Mouse (Mus musculus) urinary bladder, postnatal 4 days (tissue): ENCODE measurements at regions not wholly inside any gene's neighbourhood (a gene's known extent, or its start where the extent isn't known, plus 50 kb on each side); places are given as distances from the start of the nearest gene placed in this dataset.

ENCODE experiments used
- DNase-seq, 2 experiments: peaks; one replicate each; pipeline ENCODE4 v3.0.0; 2021 to 2022; ENCODE audit warnings: low spot score in 2 of 2

DNA sequence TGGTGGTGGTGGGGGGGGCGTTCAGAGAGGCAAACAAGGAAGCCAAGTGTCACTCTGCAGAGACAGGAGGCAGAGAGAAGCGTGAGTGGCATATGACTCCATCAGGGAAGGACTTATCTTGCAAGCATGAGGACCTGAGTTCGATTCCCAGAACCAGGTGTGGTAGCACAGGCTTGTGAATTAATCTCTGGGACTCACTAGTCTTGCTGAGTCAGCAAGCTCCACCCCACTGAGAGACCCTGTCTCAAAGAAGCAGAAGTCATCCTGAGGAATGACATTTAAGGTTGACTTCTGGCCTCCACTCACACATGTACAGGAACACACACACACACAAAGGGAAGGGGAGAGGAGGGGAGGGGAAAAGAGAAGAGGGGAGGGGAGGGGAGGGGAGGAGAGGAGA, 156.5 kb downstream of the Rplp1 start:
- no peak for DNase-seq

DNA sequence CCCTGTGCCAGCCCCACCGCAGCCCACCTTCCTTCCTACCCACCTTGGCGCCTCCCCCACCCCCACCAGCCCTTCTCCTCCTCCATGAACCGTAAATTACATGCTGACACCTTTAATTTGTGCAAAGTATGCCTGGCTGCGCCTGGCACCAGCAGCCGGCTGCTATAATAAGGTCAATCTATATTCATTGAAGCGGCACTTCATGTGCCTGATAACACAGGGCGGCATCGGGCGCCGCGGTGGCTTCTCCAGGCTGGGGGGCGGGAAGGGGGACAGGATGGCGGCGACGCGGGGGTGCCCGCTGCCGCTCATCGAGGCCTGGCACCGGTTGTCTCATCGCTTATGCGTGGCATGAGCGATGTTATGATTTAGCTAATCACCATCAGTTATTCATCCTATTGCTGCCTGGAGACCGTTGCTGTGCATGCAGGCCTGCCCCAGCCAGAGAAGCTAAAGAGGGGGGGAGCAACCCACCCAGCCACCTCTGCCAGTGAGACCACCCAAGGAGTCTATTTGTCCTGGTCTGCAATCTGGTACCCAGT, 157.5 kb downstream of the Rplp1 start:
- no peak for DNase-seq

DNA sequence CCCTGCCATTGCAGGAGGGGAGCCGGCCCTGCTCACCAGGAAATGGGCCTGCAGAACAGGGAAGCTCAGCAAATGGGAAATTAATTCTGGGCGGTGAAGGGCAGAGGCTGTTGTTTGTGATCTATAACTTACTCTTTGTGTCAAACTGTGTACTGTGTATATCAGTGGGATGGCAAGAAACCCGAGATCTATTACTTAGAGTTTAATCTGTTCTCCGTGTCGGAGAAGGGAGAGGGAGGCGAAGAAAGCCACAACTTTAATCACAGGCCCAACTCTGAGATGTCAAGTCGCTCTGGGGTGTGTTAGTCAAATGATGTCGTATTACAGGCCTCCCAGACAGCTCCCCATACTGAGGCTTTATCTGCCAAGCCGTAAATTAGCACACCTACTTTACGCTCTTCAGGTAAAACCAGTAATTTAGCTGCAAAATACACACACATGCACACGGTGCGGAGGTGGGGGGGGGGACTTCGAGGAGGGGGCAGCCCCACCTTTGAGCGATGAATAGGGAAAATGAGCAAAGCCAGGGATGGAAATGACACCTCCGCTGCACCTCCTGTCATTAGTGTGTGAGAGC, 158.0 kb downstream of the Rplp1 start:
- no peak for DNase-seq

DNA sequence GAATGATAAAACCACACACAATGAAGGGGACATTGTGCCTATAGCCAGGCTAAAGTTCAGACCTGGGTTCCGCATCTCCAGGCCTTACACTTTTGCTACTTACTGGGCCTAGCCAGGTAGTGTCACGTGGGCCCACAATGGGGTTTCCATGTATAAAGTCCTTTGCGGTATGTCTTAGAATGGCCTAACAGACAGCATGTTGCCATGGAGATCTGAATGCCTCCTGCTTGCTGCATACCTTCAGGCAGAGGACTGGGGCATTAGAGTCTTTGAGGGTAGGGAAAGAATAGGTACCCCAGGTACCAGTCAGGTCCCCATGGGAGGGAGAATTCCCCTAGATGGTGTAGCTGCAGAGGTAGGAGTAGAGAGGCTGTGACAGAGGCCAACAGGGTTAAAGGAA, 159.0 kb downstream of the Rplp1 start:
- DNase-seq, result no peak

DNA sequence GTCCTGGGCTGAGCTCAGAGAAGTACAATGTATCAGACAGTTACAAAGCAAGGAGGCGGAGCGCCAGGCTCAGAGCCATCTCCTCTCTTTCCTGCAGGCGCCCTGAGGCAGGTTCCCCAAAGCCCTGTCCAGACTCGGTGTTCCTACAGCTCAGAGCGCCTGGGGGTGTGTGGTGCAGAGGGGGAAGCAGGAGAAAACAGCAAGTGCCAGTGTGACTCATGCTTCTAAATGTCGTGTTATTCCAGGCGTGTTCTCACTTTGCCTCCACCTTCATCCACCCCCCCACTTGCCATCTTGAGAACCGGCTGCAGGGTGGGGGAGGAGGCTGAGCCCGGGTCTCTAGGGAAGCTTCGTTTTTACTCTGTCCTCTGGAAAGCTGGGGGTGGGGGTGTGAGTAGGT, 160.5 kb downstream of the Rplp1 start:
- no peak for DNase-seq

DNA sequence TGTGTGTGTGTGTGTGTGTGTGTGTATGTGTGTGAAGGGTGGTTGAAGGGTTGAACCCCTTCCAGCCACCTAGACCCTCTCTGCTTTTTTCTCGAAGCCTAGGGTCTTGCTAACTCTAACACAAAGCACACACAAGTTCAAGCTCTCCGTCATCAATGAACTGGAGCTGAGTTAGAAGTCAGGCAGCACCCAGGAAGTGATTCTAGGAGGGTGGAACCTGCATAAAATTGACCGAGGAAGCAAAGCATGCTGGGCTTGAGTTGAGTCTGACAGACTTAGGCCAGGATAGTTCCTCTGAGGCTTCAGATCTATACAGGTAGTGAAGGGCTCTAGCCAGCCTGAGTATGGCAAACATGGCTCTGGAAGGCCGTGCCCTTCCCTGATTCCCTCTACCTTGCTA, 165.1 kb downstream of the Rplp1 start:
- DNase-seq, result no peak

DNA sequence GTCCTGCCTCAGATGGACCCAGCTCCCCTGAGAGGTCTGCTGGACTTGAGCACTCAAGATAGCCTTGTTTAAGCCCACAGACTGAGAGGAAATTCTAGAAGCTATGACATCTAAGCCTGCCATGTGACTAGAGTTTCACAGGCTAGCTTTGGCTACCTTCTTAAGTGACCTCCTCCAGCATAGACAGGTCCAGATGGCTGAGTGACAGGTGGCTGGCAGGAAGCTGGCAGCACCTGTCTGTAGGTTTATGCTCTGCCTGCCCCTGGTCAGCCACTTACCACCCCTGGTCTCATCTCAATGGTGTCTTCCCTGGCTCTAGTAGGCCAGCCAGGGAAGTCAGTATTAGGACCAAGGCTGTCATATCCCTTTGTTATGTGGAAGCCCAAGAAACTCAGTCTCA, 165.9 kb downstream of the Rplp1 start:
- no peak for DNase-seq

DNA sequence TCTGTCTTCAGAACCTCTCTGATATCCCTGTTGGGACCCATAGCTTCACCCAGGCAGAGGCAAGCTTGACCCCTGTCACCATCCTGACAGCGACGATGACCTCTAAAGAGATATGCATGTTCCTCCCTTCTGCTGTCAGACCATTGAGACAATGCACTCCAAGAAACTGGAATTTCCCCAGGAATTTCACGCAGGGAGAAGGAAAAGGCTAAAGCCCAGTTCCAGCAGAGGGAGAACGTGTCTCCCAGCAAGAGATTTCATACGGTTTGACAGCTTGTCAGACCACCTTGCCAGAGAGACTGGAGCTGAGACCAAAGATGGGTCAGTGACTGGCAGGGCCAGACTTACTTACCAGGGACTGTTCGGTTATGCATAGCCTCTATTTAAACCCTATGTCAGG, 167.9 kb downstream of the Rplp1 start:
- DNase-seq, result no peak

DNA sequence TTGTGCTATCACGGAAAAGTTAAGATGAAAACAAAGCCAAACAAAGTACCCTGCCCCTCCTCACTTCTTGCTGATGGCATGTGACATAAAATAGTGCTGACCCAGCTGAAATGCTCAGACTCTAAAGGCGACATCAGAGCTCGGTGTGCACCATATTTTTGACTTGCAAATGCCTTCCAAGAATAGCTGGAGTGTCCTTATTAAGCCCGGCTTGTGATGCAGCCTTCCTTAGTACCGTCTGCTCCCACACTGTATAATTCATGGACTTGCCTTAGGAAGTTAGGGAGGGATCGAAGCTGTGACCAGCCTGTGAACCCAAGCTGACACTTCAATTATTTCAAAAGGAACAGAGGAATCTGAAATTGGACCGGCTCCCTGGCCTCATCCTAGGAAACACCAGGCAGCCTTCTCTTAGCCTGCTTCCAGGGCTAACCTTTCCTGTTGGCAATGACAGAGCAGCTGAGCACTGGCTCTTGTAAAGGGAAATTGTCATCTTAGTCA, 169.0 kb downstream of the Rplp1 start:
- no peak for DNase-seq

DNA sequence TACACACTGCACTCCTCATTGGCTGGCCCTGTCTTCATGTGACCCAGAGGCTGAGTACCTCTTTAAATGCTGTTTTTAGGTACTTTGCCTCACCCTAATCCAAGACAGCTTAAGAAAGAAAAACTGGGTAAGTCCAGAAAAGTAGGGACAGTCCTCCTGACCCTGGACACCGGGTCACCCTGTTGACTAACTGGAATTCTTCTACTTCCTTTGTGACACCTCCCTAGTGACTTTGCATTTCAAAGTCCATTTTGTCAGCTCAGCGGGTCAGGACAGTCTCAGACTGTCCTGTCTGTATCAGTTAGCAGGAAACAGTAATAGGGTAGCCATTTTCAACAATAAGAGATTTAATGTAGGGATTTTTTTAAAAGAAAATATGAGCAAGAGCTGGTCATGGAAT, 180.8 kb downstream of the Rplp1 start:
- DNase-seq, result no peak

DNA sequence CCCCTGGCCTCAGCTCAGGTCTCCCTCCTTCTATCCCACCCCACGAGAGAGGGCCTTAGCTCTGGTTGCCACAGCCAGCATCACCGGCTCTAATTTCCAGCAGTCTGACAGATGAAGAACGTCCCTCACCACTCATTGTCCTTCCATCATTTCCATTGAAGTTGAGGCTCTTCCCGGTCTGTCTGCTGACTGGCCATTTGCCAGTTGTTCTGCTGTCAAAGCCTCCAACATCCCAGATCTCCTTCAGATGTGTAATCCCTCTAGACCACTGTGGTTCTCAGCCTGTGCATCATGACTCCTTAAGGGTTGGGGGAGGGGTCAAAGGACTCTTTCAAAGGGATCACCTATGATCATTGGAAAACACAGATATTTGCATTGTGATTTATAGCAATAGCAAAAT, 181.6 kb downstream of the Rplp1 start:
- no peak for DNase-seq

DNA sequence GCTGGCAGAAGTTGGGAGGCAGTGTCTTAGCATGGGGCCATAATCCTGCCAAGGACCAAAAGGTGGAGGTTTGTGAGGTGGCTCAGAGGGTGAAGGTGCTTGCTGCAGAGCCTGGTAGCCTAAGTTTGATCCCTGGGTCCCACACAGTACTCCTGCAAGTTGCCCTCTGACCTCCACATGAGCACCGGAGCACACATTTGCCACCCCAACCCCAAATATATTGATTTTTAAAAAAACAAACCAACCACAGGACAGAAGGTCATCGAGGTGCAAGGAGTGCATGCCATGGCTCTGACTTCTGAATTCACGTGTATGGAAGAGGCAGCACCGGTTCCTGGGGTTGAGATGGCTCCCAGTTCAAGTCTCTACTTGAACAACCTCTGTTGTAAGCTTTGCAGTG, 186.2 kb downstream of the Rplp1 start:
- DNase-seq, result no peak

DNA sequence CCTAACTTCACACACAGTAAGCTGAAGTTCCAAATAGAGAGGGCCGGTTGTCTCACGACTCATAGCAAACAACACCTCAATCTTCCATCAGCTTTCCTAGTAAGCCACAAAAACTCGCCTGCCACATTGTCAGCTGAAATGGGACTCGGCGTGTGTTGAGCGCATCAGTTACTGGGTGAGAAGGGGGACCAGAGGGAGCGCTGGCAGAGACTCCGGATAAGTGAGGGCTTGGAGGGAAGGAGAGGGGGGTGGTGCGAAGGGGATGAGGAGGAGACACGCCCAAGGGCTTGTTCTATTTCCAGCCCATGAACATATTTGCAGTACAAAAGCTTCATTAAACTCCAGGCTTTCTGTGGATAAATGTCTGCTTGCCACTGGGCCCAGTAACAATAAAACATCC, 186.7 kb downstream of the Rplp1 start:
- DNase-seq, result no peak

DNA sequence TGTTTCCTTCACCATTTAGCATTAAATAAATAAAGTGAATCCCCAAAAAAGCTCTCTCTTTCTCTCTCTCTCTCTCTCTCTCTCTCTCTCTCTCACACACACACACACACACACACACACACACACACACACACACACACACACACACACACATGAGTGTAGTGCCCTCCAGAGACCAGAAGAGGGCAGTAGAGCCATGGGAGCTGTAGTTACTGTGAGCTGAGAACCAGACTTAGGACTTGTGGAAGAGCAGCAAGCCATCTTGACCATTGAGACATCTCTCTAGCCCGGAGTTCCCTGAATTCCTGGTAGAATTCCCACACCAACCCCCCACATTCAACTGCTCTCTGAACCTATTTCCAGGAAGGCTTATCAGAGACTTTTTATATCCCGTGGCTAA, 190.3 kb downstream of the Rplp1 start:
- DNase-seq, result no peak

DNA sequence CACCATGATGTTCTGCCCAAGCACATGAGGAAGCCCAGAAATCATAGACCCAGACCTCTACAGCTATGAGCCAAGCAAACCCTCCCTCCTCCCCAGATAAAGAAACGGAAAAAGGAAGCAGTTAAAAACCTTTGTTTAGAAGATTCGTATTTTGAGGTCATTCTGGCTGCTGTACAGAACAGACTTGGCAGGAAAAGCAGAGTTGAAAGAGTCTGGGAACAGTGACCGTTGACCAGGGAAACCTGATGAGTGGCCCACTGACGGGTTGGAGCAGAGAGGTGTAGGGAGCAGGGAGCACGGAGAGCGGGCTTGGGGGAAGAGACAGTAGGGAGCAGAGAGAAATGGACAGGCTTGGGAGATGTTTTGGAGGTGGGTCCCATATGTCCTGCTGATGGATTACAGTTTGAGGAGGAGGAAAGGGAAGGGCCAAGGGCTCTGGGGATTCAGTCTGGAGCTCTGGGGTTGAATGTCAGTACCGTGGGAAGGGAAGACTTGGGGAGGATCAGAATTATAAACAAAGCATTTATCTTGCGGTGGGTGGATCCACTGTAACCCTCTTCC, 191.2 kb downstream of the Rplp1 start:
- no peak for DNase-seq

DNA sequence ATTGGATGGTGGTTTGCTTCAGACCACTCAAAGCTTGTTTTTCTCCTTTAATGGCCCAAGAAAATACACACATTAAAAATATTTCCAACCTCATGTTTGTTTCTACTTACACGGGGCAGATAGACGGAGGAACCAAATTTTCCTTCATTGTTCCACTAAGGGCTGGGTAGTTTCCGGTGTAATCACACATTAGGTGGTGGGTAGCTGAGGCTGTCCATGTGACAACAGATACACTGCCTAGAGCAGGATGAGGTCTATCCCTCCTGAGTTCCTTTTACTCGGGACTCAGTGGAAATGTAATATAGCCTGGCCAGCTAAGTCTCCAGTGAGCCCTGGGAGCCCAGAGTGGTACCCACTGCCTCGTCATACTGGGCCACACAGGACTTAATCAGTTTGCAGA, 192.5 kb downstream of the Rplp1 start:
- no peak for DNase-seq

DNA sequence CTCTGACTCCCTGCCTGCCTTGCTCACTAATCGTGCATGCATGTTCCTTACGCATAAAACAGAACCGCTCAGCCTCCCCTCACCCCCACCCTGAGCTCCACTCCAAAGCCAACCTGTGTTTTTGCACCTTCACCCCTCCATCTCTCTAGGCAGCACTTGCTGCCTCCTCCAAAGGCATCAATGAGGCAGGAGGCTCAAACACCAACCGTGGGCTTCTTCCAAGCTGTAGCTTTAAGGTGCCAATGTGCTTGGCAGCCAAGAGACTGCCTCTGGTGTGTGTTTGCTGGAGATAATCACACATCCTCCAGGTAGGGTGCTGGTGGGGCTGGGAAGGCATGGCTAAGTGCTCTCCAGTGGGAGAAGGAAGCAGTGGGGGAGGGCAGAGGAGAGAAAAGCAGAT, 193.3 kb downstream of the Rplp1 start:
- DNase-seq, result no peak

DNA sequence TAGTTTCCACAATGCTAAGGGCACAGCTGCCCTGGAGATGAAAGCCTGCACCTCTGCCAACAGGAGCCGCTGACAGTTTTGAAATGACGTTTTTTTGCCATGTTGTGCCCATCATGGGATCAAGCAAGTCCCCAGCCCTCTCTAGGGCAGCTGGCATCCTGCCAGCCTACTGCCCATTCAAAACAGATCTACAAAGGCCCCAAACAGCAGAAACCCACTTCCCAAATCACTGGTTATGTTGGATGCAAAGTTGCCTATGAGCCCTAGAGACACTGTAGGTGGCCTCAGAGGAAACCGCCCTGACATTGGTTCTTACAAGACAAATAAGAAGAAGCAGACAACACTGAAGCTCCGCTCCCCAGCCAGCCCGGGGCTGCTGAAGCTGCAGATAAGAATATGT, 194.1 kb downstream of the Rplp1 start:
- DNase-seq, result no peak

DNA sequence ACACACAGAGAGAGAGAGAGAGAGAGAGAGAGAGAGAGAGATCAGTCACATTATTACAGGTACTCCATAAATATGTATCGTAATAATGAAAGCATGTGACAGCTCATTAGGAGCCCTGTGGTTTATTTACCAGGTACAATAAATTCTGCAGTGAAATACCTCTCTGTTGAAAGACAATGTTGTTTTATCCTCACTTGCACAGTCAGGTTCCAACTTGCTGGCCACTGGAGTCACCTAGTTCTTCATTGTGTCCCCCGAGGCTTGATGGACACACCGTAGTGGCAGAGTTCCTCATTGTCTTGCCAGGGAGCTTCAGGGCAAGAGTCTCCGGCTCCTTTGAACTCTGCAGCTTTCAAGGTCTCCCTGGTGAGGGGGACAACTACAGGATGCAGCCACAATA, 197.6 kb downstream of the Rplp1 start:
- no peak for DNase-seq

DNA sequence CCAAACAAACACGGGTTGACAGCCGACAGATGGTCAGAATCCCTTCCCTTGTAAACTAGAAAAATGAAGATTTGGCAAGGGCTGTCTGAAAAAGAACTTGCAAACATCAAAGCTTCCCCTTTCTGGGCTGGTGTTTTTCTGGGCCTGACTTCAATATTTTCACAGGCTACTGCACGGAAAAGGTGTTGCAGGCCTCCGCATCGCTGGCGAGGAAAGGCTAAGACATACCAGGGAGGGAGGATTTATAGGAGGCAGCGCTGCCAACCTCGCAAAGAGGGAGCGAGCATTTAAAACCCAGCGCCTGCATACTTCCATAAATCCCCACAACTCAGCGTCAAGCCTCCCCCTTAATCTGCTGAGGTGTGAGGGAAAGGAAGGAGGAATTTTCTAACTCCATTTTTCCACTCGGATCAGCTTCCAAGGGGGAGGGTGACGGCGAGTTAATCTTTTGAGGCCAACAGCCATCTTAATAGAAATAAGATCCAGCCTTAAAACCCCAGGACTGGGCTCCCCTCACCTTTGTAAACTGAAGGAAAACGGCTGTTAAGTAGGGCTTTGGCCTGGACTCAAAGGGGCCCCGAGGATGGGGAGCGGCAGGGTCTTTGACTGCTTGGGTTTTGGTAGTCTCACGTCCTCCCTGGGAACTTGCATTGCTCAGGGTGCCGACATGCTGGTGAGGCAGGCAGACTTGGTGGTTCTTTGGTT, 199.9 kb downstream of the Rplp1 start:
- DNase-seq, result peak in 1 of 2 experiments; percentile 52

DNA sequence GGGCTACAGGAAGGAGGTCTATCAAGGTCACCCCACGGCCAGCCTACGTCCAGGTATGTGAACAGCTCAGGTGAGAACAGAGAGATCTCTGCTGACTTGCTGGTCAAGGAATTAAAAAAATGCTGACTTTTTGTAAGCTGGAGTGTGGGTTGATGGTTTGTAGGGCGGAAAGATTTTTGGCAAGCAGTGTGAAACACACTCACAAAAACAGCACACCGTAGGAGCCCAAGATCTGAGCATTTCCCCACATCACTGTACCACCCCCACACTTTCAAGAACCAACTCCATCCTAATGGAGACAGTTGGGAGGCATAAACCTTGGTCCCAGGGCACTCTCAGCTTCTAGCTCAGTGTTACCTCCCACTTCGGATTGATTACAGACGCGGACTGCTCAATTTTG, 200.5 kb downstream of the Rplp1 start:
- no peak for DNase-seq

DNA sequence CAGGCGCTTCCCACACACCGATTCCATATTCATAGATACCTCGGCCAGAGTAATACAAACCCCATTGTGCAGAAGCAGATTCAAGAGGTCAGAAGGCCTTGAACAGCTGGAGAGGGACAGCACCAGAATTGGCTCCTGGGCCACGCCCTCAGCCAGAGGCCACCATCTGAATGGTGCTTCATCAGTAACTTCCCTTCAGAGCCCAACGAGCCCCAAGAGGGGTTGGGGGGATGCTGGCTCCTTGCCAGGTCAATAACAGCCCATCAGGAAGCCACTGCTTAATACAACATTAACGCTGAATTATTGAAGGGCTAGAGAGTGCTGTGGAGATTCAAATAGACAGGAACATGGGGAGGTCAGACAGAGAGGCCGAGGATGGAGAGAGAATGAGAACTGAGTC, 203.0 kb downstream of the Rplp1 start:
- DNase-seq, result no peak

DNA sequence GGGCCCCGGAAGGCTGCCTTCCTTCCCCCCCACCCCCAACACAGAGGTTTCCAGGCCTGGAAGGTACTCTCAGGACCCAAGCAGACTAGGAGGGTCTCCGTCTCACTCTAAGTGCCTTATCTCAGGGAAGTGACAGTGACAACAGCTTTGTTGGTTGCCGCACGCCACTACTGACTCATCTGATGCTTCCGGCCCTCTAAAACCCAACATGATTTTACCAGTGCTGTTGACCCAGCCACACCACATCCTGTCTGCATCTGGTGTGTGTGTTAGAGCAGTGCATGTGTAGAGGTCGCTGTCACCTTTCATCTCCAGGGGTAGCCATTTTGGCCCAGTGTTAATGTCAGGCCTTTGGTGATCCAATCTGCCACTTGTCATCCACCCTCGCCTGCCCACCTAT, 206.5 kb downstream of the Rplp1 start:
- DNase-seq, result no peak
